Mouse (Mus musculus): ENCODE results near the gene Olfr1338. TPM values are rescaled to one million over a fixed set of nuclear protein-coding genes. Genes with fewer than 3 reads are reported as not detected.
"Not testable (repeated sequence)": the region's sequence is repeated elsewhere in the genome, so short reads cannot be mapped to it uniquely, and the experiment has no call there.

Gene Olfr1338
- not detected in 2 replicates for polyA plus RNA-seq (2016; fragmentation: Nextera tagmentation; extraction: Ambion mirVana)

- 87% methylated on average over 1 of the region's 1 CpGs for WGBS
- ATAC-seq (ENCODE audit: insufficient number of reproducible peaks, insufficient read depth, low FRiP score, low TSS enrichment, low read depth): no peak
- Histone ChIP-seq H3K4me1 (replicated peaks) (no peaks in the 10 kb centered on the region), H3K4me2 (no peak within 1 kb of the TSS), H3K9me3 (no peaks in the 10 kb centered on the region), H3K9ac (replicated peaks) (no peak within 1 kb of the TSS), H3K27ac (no peak within 1 kb of the TSS), H3K27me3 (no peaks in the 10 kb centered on the region), H3K36me3 (no peaks in the 10 kb centered on the region), H3K4me3 (replicated peaks) (no peak within 1 kb of the TSS)
These were observed at the start of gene Olfr1338 for GRCm38 (mm10) chr4:118758637-118759036. TSS of gene Olfr1338 (minus strand) at chr4:118758737.

GRCm38 (mm10) chr4:118792796-118793195 is 34.3 kb upstream of the Olfr1338 start:
- not testable (repeated sequence) for H3K9me3 ChIP-seq; H3K27ac ChIP-seq; ATAC-seq (ENCODE audit: insufficient number of reproducible peaks, insufficient read depth, low FRiP score, low TSS enrichment, low read depth); H3K9ac ChIP-seq (replicated peaks); H3K4me3 ChIP-seq (replicated peaks); H3K4me1 ChIP-seq (replicated peaks); H3K4me2 ChIP-seq; H3K27me3 ChIP-seq; H3K36me3 ChIP-seq

GRCm38 (mm10) chr4:118782486-118782885 is 23.9 kb upstream of the Olfr1338 start, which contains the start of gene Olfr1337:
TSS of gene Olfr1337 (minus strand) at chr4:118782586.
- Histone ChIP-seq H3K27me3 (no peaks in the 10 kb centered on the region), H3K9ac (replicated peaks) (no peak within 1 kb of the TSS), H3K4me2 (no peak within 1 kb of the TSS), H3K4me3 (replicated peaks) (no peak within 1 kb of the TSS), H3K4me1 (replicated peaks) (no peaks in the 10 kb centered on the region), H3K36me3 (no peaks in the 10 kb centered on the region), H3K9me3 (no peaks in the 10 kb centered on the region), H3K27ac (no peak within 1 kb of the TSS)
- ATAC-seq (ENCODE audit: insufficient number of reproducible peaks, insufficient read depth, low FRiP score, low TSS enrichment, low read depth): no peak
- WGBS: 72% methylated on average over 2 of the region's 2 CpGs

GRCm38 (mm10) chr4:118741881-118742280 is 16.7 kb downstream of the Olfr1338 start:
- H3K4me1 ChIP-seq (replicated peaks): no peaks in the 10 kb centered on the region
- no peak overlapping the region for H3K4me3 ChIP-seq (replicated peaks)
- WGBS: 12% methylated on average over 16 of the region's 16 CpGs
- H3K27me3 ChIP-seq: peaks cover 27% of the 10 kb centered on the region
- H3K36me3 ChIP-seq: no peaks in the 10 kb centered on the region
- peaks cover 8% of the 10 kb centered on the region for H3K9me3 ChIP-seq
- H3K27ac ChIP-seq: no peak overlapping the region
- H3K9ac ChIP-seq (replicated peaks): no peak overlapping the region
- H3K4me2 ChIP-seq: no peak overlapping the region
- ATAC-seq (ENCODE audit: insufficient number of reproducible peaks, insufficient read depth, low FRiP score, low TSS enrichment, low read depth): no peak

GRCm38 (mm10) chr4:118740988-118741698 is 17.4 kb downstream of the Olfr1338 start:
- no peak for ATAC-seq (ENCODE audit: insufficient number of reproducible peaks, insufficient read depth, low FRiP score, low TSS enrichment, low read depth)
- Histone ChIP-seq H3K9me3 (peaks cover 1% of the 10 kb centered on the region), H3K27ac (no peak overlapping the region), H3K27me3 (peaks cover 27% of the 10 kb centered on the region), H3K9ac (replicated peaks) (no peak overlapping the region), H3K4me1 (replicated peaks) (no peaks in the 10 kb centered on the region), H3K4me3 (replicated peaks) (no peak overlapping the region), H3K36me3 (no peaks in the 10 kb centered on the region), H3K4me2 (no peak overlapping the region)
- WGBS: 6% methylated on average over 11 of the region's 11 CpGs

- 59% methylated on average over 3 of the region's 3 CpGs for WGBS
- H3K27me3 ChIP-seq: peaks cover 27% of the 10 kb centered on the region
- no peaks in the 10 kb centered on the region for H3K4me1 ChIP-seq (replicated peaks)
- no peak for ATAC-seq (ENCODE audit: insufficient number of reproducible peaks, insufficient read depth, low FRiP score, low TSS enrichment, low read depth)
- no peaks in the 10 kb centered on the region for H3K9me3 ChIP-seq
- no peak overlapping the region for H3K27ac ChIP-seq
- H3K36me3 ChIP-seq: no peaks in the 10 kb centered on the region
- no peak overlapping the region for H3K4me2 ChIP-seq
- no peak overlapping the region for H3K4me3 ChIP-seq (replicated peaks)
- no peak overlapping the region for H3K9ac ChIP-seq (replicated peaks)
These were observed 19.0 kb downstream of the Olfr1338 start for GRCm38 (mm10) chr4:118739574-118739973.

- Histone ChIP-seq H3K4me3 (replicated peaks) (no peak within 1 kb of the TSS), H3K27me3 (no peaks in the 10 kb centered on the region), H3K4me2 (no peak within 1 kb of the TSS), H3K9ac (replicated peaks) (no peak within 1 kb of the TSS), H3K9me3 (no peaks in the 10 kb centered on the region), H3K36me3 (no peaks in the 10 kb centered on the region), H3K27ac (no peak within 1 kb of the TSS), H3K4me1 (replicated peaks) (no peaks in the 10 kb centered on the region)
- ATAC-seq (ENCODE audit: insufficient number of reproducible peaks, insufficient read depth, low FRiP score, low TSS enrichment, low read depth): no peak
- 94% methylated on average over 1 of the region's 1 CpGs for WGBS
These were observed 26.7 kb downstream of the Olfr1338 start, which contains the start of gene Olfr1339 for GRCm38 (mm10) chr4:118731875-118732274. TSS of gene Olfr1339 (plus strand) at chr4:118732175.

- Histone ChIP-seq H3K27me3 (no peaks in the 10 kb centered on the region), H3K9ac (replicated peaks) (no peak overlapping the region), H3K4me3 (replicated peaks) (no peak overlapping the region), H3K4me2 (no peak overlapping the region), H3K9me3 (no peaks in the 10 kb centered on the region), H3K36me3 (no peaks in the 10 kb centered on the region), H3K27ac (no peak overlapping the region), H3K4me1 (replicated peaks) (no peaks in the 10 kb centered on the region)
- no peak for ATAC-seq (ENCODE audit: insufficient number of reproducible peaks, insufficient read depth, low FRiP score, low TSS enrichment, low read depth)
- 54% methylated on average over 10 of the region's 10 CpGs for WGBS
These were observed 36.6 kb downstream of the Olfr1338 start for GRCm38 (mm10) chr4:118721742-118722483.

- Histone ChIP-seq H3K36me3 (no peaks in the 10 kb centered on the region), H3K27me3 (no peaks in the 10 kb centered on the region), H3K9me3 (no peaks in the 10 kb centered on the region), H3K27ac (no peak within 1 kb of the TSS), H3K9ac (replicated peaks) (no peak within 1 kb of the TSS), H3K4me1 (replicated peaks) (no peaks in the 10 kb centered on the region), H3K4me3 (replicated peaks) (no peak within 1 kb of the TSS), H3K4me2 (no peak within 1 kb of the TSS)
- no peak for ATAC-seq (ENCODE audit: insufficient number of reproducible peaks, insufficient read depth, low FRiP score, low TSS enrichment, low read depth)
These were observed 38.7 kb downstream of the Olfr1338 start, which contains the start of gene Olfr1340 for GRCm38 (mm10) chr4:118719838-118720237. TSS of gene Olfr1340 (plus strand) at chr4:118720138.

- ATAC-seq (ENCODE audit: insufficient number of reproducible peaks, insufficient read depth, low FRiP score, low TSS enrichment, low read depth): no peak
- Histone ChIP-seq H3K4me2 (no peak overlapping the region), H3K9me3 (no peaks in the 10 kb centered on the region), H3K27me3 (no peaks in the 10 kb centered on the region), H3K27ac (no peak overlapping the region), H3K9ac (replicated peaks) (no peak overlapping the region), H3K4me3 (replicated peaks) (no peak overlapping the region), H3K4me1 (replicated peaks) (no peaks in the 10 kb centered on the region), H3K36me3 (no peaks in the 10 kb centered on the region)
- WGBS: 57% methylated on average over 1 of the region's 1 CpGs
These were observed 46.9 kb downstream of the Olfr1338 start for GRCm38 (mm10) chr4:118711656-118712055.

- Histone ChIP-seq H3K27me3 (no peaks in the 10 kb centered on the region), H3K9ac (replicated peaks) (no peak overlapping the region), H3K9me3 (no peaks in the 10 kb centered on the region), H3K36me3 (no peaks in the 10 kb centered on the region), H3K4me1 (replicated peaks) (no peaks in the 10 kb centered on the region), H3K4me3 (replicated peaks) (no peak overlapping the region), H3K27ac (no peak overlapping the region), H3K4me2 (no peak overlapping the region)
- no peak for ATAC-seq (ENCODE audit: insufficient number of reproducible peaks, insufficient read depth, low FRiP score, low TSS enrichment, low read depth)
- 81% methylated on average over 5 of the region's 5 CpGs for WGBS
These were observed 50.5 kb downstream of the Olfr1338 start for GRCm38 (mm10) chr4:118708086-118708485.

All from limb, embryonic 12.5 days (tissue).